Mouse (Mus musculus) brain, embryonic 18.5 days (tissue): ENCODE data around the gene Zdhhc5.
"Not testable (repeated sequence)": the region's sequence is repeated elsewhere in the genome, so short reads cannot be mapped to it uniquely, and the experiment has no call there.

Experiments
- DNase-seq: peaks from one replicate; pipeline ENCODE4 v3.0.0-alpha.2; 2012; ENCODE audit warnings: low read depth, low spot score

Gene Zdhhc5

DNA sequence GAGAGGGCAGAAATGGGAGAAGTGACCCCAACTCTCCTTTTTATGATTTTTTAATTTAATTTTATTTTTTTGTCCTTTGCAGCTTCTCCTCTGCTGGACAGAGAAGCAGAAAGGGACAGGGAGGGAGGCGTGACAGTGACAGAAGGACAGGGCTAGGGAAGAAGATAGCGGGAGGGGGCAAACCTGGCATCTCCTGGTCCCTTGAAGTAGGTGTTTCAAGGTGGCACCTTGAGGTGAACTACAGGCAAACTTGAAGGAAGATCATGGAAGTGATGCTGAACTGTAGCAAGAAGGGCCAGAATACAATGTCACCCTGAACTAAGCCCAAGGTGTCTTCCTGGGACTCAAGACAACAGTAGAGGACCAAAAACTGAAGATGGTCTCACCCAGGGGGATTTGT, 19.9 kb upstream of the Zdhhc5 start:
- DNase-seq = no peak

DNA sequence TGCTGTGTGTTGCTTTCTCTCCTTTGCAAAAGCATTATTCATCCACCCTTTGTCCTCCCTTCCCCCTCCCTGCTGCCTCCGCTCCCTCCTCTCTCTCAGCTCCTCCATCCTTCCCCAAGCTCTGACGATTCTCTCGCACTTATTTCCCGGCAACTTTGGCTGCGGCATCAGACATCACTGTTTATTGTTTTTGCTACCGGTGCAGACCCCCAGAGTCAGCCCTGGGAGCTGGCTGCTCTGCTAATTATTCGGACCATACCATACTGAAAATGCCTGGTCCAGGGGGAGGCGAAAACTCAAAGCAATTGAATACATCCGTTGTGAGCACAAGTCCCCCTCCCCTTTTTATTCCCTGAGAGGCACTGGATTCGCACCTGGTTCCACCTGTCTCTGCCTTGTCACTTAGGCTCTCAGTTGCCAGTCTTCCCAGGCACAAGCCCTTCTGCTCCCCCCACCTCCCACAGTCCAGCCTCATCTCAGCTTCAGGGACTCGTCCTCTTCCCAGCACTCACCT, 19.4 kb upstream of the Zdhhc5 start:
- no peak for DNase-seq

DNA sequence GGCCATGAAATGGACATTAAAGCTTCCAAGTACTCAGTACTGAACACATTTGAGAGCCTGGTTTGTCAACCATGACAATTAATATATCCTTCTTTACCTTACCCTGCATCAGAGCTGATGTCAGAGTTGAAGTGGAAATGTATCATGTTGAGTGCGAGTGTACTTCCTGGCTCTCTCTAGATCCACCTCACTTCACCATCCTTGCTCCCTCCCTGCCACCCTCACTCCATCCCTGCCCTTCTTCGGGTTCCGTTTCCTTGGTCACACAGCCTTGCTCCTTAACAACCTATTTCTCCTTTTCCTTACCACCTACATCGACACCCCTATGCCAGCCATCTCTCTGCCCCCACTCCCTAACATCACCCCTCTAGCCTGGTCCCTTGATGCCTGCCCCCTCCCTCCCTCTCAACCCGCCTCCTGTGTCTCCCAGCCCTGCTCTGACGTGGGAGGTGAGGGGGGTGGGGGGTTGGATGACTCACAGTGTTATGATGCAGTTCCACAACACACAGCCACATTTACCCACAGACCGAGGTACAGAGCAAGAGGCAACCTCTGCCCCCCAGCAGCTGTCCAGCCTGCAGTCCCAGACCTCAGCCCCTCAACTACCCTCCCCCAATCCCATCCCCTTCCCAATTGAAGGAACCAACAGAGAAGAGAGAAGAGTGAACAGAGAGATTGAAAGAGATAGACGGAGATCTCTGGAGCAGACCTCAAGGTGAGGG, 18.8 kb upstream of the Zdhhc5 start, which contains the start of gene Ypel4:
Gene Ypel4, plus strand, starts transcription at position 480 of the 722 bp plus-strand sequence.
- no peak for DNase-seq

DNA sequence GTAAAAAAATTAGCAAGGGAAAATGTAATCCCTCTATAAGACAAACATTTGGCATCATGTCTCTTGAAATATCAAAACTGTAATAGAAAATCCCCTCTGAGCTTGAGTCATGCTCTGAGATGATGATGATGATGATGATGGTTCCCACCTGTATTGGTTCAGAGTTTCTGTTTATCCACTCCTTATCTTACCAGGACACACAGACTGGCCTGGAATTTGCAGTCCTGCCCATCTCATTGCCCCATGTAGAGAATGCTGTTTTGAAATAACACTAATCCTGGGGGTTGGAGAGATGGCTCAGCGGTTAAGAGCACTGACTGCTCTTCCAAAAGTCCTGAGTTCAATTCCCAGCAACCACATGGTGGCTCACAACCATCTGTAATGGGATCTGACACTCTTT, 17.4 kb upstream of the Zdhhc5 start:
- no peak for DNase-seq

DNA sequence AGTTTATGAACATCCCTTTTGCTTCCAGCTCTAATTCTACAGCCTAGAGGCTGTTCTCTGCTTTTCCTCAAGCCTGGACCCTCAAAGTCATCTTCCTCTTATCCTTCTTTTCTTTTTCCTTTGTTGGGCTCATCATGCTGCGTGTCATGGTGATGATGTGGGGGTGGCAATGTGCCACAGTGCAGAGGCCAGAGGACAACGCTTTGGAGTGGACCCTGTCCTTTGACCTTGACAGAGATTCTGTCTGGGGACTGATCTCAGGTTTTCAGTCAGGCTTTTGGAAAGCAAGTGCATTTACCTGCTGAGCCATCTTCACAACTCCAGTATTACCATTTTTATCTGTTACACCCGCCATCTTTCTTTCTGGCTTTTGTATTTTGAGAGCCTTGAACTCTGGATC, 16.2 kb upstream of the Zdhhc5 start:
- no peak for DNase-seq

DNA sequence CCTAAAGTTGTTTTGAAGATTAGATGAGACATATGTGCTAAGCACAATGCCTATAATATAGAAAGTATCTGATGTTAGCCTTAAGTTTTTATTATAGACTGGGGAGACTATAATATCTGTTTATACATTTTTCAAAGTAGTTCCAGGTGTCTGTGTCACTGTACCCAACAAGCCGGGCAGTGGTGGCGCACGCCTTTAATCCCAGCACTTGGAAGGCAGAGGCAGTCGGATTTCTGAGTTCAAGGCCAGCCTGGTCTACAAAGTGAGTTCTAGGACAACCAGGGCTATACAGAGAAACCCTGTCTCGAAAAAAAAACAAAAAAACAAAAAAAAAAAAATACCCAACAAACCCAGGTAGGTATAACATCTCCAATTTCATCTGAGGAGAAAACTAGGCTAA, 13.2 kb upstream of the Zdhhc5 start:
- DNase-seq = not testable (repeated sequence)

DNA sequence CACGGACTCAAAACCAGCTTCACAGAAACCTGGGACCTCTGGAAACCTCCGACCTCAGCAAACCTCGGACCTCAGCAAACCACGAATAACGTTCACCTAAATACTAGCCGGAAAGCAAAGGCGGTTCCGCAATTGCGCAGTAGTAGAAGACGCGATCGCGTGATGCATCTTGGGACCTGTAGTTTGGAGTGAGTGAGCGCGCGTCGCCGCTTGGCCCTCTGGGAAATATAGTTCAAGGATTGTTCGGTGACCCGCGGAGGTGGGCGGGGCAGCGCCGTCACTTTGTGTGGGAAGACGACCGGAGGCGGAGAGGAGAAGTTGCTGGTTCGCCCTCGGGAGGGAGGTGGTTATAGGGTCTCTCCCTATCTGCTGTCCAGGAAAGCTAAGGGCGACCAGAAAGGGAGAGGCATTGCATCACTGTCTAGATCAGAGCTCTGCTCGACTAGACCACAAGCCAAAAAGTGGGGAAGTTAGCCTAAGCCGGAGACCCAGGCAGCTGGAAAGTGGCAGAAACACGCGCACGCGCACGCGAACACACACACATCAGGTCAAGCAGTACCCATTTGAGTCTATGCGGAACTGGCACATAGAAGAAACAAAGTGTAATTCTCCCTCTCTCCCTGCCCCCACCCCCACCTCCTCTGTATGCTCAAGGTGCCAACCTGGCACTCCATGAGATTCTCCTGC, 12.3 kb upstream of the Zdhhc5 start, which contains the start of gene Clp1:
Gene Clp1, minus strand, starts transcription at position 179 of the 687 bp plus-strand sequence.
- peak; percentile 91 for DNase-seq

DNA sequence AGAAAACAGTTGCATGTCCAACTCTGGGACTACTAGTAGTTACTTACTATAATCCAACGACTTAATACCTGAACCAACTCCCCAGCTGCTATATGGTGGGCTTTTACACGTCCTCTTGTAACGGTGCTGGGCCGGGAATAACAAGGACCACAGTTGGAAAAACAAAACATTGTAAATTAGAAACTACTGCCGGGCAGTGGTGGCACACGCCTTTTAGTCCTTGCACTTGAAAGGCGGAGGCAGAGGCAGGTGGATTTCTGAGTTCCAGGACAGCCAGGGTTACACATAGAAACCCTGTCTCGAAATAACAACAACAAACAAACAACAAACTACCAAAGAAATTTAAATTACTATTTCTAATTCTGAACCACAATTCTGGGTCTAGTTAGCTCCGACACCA, 11.7 kb upstream of the Zdhhc5 start:
- DNase-seq = no peak

DNA sequence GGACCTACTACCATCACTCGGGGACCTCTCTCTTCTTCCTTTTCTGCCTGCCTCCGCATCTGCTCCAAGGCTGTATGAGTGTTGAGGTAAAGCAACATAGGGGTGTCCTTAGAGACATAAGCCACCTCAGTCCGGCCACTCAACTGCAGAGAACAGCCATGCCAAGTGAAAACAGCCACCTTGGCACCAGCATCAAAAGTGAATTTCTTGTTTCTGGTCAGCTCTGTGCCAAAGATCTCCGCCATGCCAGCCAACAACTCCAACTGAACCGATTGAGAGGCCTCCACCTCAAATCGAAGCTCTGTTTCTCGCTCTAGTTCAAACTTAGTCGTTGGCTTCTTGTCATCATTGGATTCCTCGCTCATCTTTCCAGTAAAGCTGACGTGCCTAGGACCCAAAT, 10.8 kb upstream of the Zdhhc5 start:
- no peak for DNase-seq

DNA sequence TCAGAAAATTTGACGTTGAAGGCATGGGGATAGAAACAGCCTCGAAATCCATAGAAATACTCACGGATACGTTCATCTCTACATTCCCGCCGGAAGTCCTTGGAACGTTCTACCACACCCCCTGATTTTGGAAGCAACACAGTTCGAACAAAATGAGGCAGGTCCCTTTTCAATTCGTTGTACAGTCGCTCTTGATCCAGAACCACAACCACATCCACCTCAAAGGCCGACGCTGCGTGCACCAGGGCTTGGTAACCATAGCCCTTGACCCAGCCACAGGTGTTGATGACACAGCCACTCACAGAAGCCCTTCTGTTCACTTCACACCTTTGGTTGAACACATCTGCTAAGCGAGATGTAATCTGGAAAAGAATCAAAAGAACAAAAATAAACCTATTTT, 8.9 kb upstream of the Zdhhc5 start:
- no peak for DNase-seq

DNA sequence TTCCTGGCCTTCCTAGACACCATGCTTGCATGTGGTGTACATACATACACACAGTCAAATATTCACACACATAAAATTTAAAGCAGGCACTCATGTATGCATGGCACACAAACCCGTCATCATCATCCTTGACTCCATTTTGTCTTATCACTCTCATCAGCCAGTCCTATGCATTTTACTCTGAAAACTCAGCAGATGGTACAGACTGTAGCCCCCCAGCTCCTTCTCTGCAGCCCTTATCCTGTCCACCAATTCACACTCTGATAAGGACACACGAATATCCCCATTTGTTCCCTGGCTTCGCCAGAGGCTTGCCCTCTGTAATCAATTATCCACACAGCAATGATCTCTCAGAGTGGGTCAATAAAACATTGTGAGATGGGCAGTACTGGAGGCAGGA, 6.2 kb upstream of the Zdhhc5 start:
- no peak for DNase-seq

DNA sequence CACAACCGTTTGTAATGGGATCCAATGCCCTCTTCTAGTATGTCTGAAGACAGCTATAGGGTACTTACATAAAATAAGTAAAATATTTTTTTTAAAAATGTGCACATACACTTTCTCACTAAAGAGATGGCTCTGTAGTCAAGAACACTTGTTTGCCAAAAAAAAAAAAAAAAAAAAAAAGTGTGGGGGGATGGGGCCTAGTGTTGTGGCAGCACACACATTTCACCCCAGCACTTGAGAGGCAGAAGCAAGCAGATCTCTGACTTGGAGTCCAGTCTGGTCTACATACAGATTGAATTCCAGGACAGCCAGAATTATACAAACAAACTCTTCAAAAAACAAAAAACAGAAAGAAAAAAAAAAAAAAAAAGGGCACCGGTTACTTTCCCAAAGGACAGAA, 5.7 kb upstream of the Zdhhc5 start:
- no peak for DNase-seq

DNA sequence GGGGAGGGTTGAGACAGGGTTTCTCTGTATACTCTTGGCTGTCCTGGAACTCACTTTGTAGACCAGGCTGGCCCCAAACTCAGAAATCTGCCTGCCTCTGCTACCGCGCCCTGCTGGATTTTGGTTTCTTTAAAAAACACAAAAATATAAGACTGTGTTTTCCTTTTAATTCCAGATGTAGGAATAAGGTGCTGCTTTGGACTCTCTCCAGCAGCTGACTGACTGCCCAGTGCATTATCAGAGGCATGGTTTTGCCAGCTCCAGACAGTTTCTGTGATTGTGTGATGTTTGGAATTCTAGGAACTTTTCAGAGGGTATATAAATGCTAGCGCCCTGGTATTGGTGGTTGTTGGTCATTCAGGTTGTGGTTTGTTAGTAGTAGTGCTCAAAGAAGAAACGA, 2.4 kb upstream of the Zdhhc5 start:
- DNase-seq = no peak

DNA sequence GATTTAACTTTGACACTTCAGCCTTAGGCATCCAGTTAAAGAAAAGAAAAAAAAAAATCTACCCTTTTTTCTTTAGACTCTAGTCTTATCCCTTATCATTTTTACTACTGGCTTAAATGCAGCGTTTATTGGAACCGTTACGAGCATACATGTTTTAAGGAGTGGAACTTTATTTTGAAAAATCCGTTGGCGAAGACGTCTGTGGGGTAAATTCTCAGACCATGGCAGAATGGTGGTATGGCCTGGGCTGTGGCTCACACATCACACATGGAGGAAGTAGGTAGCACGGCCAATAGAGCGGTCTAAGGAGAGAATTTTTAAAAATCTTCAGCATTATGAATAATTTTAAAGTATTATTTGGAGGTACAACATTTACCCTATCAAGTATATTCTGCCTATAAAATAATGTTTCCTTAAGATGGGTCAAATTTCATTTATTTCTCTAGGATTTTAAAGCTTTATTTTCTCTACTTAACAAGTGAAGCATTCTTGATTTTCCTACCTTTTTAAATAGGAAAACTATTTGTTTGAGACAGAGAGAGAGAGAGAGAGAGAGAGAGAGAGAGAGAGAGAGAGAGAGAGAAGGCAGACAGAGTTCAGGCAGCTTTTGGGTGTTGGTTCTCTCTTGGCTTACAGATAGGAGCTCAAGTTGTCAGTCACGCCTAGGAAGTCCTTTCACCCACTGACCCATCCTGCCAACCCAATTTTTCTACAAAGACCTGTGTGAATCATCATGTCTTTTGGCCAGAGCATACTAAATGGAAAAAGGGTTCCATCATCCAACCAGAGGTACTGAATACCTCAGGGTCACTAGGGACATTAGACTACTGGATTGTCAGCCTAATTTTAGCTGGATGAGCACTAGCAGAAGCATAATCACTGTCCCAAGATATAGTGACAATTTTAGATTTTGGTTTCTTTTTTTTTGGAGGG, 1.7 kb upstream of the Zdhhc5 start:
- no peak for DNase-seq

DNA sequence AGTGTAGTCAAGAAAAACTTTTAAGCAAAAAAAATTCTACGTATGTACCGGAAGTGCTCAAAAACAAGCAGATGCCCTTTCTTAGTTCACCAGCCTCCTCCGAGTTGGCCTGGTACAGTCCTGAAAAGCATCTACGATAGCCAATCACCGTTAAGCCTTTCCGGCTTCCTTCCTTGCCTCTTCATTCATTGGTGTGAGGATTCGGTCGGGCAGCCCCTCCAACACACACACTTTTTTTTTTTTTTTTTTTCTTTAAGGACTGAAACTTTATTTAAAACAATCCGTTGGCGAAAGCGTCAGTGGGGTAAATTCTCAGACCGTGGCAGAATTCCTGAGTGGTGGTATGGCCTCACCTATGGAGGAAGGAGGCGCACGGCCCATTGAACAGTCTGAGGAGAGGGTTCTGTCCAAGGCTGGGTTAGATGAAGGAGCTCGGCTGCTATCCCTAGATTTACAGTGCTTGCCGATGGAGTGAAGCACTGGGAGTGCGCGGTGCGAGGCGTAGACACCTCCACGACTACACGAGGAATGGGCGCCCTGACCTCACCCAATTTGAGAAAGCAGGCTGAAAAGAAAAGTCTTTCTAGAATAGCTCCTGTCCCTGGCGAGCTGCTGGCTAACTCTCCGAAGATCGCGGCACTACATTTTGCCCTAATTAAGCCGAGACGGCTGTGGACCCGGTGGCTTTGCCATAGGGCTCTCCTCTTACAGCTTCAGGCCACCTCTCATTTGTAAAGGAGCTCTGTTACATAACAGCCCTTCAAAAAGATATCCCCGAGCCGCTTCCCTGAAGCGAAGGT, 782 bp upstream of the Zdhhc5 start:
- DNase-seq = peak; percentile 96

DNA sequence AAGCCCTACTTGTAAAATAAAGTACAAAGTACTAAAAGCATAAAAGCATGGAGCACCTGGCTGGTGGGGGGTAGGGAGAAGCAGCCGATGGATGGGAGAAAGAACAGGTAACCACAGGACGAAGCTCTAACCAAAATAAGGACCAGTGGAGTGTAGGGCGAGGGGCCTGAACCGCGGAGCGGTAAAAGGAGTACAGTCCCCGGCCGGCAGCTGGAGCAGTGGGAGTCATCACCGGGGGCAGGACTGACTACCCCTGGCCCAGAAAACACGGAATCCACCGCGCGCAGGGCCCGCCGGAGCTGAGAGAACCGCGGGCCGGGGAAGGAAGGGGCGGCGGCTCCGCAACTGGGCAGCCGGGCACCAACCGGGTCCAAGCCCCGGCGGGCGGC, 564 bp downstream of the Zdhhc5 start:
- no peak for DNase-seq

DNA sequence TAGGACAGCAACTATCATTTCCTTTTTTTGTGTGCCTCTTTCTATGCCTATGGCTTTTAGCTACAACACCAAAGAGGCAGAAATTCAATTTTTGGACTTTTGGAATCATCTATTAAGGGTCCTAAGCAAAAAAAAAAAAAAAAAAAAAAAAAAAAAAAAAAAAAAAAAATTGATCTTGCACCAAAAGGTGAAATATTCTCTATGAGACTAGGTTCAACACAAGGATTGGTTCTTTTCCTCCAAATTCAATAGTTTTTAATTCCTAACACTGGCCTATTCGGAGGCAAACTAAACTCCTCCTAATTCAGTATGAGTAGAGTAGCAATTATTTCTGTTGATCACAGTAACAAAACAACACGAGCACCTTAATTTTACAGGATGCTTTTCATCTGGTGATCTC, 3.1 kb downstream of the Zdhhc5 start:
- DNase-seq = no peak

DNA sequence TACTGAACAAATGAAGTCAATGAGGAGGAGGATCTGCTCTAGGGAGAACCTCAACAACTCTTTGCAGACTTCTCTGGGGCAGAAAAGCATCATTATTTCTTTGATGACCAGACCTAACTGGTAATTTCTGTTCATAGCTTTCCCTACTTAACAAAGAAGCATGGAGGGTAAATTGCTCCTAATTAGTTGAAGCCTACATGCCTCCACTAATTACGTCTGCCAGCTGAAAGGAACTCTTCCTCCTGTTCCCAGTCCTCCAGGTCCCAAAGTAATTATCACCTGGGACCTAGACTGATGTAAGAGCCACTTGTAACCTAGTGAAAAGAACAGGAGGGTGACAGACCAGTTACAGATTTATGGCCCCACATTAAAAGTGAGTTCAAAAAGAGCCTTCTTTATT, 7.5 kb downstream of the Zdhhc5 start:
- DNase-seq = no peak

DNA sequence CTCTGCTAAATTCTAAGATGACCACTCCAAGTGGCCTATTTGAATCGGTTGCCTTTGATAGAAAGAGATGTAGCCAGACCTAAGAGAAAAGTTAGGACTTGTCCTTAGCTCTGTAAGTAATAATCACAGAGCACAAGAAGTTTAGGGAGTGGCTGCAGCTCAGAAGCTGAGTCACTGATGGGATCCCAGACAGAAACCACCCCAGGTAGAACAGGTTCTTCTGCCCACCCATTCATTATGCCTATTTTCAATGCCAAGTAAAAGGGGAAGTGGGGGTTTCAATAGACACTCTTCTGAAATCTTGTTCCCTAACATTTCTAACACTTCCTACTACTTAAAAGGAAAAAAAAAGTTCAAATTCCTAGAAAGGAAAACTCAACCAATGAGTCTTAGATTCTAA, 9.7 kb downstream of the Zdhhc5 start:
- DNase-seq = no peak

DNA sequence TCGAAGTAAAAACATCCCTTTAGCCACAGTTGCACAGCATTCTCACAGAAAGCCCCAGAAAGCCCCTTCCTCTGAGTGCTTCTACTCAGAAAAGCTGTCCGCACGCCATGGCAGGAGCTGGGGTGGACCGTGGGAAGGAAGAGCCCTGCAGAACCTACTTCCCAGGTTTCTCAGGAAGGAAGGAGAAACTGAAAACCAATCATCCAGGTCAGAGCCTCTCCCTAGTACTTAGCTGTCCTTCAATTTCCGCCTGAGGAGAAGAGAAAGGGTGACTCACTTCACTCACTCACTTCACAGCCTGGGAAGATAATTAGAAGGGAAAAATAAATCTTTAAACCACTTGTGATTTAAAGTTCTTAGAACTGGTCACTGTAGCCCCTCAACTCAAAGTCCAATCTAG, 10.7 kb downstream of the Zdhhc5 start:
- DNase-seq = no peak

DNA sequence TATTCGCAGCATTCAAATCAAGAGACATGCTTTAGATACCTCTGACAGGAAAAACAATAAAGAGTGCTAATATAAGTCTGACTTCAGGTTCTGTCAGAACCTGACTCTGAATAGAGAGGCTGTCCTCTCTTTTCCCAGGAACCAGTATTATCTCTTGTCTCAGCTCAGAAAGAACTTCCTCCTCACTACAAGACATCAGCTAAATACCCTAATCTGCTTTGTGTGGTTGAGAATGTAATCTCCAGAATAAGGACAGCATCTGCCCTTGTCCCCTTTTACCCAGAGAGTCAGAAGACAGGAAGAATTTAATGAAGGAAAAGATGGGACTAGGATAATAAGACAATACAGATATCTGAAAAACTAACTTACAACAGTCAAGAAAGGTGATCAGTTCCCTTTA, 11.5 kb downstream of the Zdhhc5 start:
- no peak for DNase-seq
